Mouse (Mus musculus): ENCODE results near the gene Ift122.

Gene Ift122

DNA sequence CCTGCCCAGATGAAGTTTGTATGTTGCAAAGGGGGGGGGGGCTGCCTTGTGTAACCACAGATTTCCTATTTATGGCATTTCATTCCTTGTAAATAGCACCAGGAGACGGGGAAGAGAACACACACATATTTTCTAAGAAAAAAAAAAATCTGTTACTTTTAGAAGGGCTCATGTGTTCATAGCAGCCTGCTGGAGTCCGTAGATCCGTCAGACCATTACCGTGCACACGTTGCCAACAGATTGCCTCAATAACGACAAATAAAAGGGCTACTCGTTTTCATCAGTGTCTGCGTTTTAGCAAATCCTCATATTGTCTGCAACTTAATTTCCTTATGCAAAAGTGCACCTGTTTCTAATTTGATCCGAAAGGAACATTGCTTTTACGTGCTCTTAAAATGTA is 73.1 kb downstream of the Ift122 start:
- DNase-seq (ENCODE audit: low spot score) = no peak

DNA sequence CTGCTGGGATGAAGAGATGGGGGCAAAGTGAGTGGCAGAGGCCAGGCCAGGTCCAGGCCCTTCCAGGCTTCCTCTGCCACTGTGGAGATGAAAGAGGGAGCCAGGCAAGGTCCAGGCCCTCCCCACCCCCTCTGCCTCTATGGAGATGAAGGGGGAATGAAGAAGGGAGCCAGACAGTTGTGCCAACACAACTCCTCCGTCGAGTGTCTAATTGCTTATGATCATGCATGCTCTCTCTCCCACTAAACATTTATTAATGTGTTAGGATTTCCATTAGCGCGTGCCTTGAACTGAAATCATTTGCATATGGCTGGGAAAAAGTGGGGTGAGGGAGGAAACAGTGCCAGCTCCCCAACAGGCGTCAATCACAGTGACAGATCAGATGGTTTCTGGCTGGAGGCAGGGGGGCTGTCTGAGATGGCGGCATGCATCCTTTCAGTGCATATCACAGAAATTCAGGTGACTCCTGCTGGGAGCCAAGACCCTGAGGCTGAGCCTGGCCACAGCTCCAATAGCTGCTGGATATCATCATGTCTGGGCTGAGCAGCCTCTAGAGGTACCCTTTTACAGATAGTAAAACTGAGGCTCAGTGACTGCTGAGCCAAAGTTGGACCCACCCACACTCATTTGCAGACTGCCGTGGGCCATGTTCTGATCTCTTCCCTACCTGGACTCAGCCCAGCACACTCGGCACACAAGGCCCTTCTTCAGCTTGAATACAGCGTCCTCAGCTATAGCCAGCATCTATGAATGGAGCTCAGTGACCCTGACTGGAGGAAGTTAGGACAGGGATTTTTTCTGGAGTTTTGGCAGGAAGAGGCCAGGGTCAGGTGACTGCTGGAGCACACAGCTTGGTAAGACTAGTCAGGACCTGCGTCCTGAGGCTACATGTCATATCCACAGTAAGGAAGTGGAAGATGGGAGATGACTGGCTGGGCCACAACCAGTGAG is 74.3 kb downstream of the Ift122 start:
- DNase-seq (ENCODE audit: low spot score) = no peak

DNA sequence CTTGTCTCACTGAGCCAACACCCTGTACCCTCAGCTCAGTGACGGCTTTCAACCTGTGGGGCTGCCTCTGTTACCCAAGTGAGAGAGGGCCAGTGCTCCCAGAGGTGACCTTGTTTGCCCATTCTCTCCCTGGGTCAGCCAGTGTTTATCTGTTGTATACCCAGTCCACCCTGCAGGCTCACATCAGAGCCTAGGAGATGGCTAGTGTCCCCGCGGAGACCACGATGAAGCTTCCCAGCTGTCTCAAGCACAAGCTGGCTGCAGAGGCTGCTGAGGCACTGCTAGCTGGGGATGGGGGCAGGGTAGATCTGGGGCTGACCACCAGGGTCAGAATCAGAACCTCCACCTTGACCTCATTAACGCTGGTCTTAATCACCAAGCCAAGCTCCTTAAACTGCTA is 76.7 kb downstream of the Ift122 start:
- DNase-seq (ENCODE audit: low spot score) = no peak

DNA sequence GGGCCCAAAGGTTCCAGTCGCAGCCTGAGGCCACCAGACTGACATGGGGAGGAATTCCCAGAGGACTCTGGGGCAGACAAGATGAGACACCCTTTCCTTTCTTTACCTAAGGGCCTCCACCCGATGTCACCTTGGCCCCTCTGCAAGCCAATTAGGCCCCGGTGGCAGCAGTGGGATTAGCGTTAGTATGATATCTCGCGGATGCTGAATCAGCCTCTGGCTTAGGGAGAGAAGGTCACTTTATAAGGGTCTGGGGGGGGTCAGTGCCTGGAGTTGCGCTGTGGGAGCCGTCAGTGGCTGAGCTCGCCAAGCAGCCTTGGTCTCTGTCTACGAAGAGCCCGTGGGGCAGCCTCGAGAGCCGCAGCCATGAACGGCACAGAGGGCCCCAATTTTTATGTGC is 78.4 kb downstream of the Ift122 start, which contains the start of gene Rho:
TSS of gene Rho (plus strand) at position 110 of the 400 bp plus-strand sequence.
- no peak for DNase-seq (ENCODE audit: low spot score)

DNA sequence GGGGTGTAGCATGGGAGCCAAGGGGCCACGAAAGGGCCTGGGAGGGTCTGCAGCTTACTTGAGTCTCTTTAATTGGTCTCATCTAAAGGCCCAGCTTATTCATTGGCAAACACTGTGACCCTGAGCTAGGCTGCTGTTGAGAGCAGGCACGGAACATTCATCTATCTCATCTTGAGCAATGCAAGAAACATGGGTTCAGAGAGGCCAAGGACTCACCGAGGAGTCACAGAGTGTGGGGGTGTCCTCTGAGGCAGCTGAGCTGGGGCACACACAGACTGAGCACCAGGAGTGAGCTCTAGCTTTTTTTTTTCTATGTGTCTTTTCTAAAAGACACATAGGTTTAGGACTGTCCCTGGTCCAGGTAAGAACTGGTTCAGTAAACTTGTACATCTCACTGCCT is 79.1 kb downstream of the Ift122 start:
- no peak for DNase-seq (ENCODE audit: low spot score)

DNA sequence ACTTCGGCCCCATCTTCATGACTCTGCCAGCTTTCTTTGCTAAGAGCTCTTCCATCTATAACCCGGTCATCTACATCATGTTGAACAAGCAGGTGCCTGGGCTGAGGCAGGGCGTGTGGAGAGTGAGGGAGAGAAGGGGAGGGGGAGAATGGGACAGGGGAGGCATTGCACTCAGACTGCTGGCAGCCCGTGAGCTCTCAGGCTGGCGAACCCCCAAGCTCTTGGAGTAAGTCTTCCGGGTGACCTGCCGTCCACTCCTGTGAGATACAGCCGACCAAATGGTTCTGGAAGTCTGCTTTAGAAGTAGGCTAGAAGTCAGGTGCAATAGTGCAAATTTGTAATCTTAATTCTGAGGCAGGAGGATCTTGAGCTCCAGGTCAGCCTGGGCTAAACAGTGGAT is 82.3 kb downstream of the Ift122 start:
- DNase-seq (ENCODE audit: low spot score) = no peak

DNA sequence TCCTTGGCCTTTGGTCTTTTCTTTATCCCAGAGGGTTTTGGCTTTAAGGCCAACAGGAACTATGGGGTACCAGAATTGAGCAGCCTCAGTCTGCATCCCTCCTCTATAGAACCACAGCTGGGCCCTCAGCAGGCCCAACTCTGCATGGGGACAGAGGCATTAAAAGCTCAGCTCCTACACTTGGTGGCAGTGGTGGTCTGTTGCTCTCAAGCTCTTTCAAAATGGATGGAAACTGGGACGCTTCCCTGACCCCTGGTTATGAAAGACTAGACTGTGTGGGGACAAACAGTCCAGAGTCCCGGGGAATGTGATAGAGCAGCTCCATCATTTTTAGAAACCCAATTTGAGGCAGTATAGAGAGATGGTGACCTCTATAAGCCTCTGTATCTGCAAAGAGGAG is 84.7 kb downstream of the Ift122 start:
- no peak for DNase-seq (ENCODE audit: low spot score)

DNA sequence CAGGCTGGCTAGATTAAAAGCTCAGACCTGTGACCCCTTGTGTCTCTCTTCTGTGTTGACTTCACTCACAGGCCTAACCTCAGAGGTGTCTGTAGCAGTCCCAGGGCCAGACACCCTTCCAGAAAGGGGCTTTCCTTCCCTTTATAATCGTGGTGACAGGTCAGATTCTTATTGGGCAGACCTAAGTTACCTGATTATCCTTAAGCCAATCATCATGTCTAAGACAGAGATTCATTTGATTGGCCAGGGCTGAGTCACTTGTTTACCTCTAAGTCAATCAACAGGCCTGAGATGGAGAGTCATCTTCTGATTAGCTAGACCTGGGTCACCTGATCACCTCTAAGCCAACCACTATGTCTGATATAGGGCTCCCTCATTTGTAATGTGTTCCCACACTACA is 85.5 kb downstream of the Ift122 start:
- DNase-seq (ENCODE audit: low spot score) = no peak

DNA sequence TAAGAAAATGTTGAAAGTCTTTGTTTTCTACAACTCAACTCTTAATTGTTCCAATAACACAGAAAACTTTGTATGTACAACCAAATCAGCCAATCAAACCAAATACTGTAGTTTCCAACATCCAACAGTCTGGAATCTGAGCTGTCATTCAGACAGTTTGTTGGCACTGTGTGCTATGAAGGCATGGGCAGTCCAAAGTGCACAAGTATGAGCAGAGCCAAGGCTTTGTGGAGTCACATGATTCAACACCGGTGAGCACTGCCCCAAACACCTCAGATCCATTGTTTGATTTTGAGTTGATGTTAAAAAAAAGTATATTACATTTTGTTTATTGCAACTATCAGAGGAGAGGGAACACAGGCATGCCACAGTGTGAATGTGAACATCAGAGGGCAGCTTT is 87.3 kb downstream of the Ift122 start:
- no peak for DNase-seq (ENCODE audit: low spot score)

DNA sequence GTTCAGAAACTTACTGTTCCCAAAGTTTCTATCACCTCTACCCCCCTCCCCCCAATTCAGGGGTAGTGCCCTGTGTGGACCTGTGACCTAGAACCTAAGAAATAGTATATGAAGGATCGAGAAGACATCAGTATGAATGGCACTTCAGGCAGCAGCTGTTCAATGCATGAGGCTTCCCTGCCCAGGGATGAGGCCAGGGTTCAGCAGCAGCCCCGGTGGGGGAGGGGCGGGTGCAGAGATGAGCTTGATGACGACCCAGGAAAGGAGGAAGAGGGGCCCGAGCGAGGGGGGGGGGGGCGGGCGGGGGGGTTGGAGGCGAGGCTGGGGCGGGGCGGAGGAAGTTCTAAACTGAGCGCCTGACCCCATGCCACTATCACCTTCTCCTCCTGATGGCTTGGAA is 87.9 kb downstream of the Ift122 start:
- no peak for DNase-seq (ENCODE audit: low spot score)

DNA sequence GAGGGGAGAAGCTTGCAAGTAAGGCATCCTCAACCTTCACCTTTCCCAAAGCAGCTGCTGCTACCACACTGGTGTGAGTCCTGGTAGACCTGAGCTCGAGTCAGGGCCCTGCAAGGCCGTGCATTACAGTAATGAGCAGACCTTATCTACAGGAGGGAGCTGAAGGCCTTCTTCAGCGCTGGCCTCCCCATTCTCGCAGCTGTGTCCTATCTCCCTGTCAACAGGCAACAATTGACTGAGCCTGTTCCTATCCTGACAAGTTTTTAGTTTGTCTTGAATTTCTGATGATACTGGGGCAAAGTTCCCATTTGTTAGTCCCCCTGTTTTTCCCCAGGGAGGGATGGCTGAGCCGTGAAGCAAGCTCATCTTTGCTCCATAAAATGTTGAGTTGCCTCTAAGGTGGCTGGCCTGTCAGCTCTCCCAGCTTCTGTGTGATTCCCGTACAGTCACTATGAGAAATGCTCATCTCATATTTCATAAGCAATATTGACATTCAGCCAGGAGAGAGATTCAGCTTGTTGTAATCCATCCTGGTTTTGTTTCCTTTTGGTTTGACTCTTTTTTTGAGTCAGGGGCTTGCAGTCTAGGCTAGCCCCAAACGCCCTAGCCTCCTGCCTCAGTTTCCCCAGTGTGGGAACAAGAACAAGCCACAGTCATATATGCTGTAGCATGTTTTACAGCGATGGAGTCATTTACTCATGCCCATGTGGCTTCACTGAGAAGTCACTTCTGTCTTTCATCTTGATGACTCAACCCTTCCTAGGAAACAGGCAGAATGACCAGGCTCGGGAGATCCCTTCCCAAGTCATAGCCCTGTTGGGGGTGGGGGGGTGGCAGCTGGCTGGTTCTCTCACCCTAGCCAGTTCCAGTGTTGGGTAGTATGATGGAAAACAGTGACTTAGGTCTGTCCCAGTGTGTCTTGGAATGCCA is 90.5 kb downstream of the Ift122 start:
- no peak for DNase-seq (ENCODE audit: low spot score)

DNA sequence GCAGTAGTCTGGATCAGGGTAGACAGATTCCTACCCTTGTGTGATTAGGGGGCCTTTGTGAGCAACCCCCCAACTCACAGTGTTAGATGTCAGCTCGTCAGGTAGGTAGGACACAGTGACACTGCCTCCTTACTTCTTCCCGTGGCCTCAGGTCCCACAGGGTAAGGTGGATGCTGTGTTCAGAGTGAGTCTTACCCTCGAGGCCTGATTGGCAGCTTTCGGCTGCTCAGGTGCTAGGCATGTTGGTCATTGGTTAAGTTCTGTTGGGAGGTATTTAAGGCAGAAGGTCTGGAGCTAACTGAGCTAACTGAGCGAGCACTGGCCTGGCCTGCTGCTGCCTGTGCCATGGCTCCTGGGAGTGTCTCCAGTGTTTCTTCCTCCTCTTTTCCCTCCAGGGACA is 91.4 kb downstream of the Ift122 start, which contains the start of gene H1foo:
TSS of gene H1foo (plus strand) at position 301 of the 400 bp plus-strand sequence.
- no peak for DNase-seq (ENCODE audit: low spot score)

DNA sequence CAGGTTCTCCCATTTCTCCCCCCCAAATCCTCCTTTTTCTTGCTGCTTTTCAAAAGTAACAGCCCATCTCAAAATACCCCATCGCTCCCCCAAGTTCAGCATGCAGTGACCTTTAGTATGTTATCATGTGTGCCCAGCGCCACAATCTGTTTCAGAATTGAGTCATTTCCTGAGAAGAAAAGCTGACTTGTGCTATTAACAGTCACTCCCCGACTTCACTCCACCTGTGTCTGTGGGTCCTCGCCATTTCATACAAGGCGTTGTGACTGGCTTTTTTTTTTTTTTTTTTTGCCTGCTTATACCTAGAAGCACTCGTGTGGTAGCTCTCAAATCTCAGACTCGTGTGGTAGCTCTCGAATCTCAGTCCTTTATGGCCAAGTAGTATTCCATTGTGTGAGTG is 92.4 kb downstream of the Ift122 start:
- no peak for DNase-seq (ENCODE audit: low spot score)

DNA sequence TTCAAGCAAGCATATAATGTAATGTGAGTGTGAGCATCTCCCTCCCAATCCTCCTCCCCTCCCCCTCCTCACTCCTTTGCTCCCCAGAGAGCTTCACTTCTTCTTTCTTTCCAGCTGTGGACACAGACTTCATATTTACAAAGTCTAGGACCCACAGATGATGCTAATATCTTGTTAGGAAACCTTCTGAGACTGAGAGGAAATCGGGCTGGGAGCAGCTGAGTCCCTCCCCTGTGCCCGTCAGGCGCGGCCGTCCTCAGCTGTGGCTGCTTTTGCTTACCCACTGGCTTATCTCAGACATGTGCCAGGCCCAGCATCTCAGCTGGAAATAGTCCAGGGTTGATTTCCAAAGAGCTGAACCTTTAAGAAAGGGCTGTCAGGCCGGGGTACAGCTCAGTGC is 93.1 kb downstream of the Ift122 start:
- no peak for DNase-seq (ENCODE audit: low spot score)

DNA sequence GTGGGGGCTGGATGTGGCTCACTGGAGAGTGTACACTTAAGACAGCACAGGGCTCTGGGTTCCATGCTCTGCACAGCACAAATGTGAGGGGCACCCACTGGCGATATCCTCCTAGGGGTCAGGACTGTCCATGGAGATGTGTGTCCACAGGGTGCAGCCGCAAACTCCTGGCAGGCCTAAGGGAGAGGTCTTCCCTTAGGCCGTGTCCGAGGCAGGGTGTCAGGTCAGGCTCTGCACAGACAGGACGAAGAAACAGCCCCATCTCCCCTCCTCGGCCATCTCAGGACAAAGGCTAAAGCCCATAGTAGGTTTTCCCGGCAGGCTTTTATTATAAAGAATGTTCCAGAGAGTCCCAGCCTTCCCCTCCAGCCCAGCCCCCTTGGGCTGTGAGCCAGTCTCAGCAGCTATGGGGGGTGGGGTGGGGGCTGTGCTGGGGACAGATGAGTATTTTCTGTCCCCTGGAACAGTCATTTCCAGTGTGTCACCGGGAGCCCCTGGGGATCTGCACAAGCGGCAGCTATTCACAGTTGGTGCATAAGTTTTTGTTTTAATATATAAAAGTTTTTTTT is 101.3 kb downstream of the Ift122 start:
- no peak for DNase-seq (ENCODE audit: low spot score)

DNA sequence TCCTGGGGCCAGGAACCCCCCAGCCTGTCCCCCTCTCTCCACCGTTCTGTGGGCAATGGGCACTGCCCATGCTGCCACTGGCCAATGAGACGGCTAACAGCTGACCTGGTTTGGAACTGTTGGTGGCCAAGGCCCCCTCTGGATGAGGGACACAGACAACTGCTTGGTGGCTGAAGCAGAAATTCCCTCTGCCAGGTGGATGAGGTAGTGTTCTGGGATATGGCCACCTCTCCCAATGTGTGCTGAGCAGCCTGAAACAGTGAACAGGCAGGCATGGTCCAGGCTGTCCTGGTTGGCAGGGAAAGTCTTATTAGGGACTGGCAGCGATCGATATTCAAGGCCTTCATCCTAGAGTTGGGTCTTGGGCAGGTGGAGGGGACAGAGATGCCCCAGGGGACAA is 101.9 kb downstream of the Ift122 start:
- no peak for DNase-seq (ENCODE audit: low spot score)

DNA sequence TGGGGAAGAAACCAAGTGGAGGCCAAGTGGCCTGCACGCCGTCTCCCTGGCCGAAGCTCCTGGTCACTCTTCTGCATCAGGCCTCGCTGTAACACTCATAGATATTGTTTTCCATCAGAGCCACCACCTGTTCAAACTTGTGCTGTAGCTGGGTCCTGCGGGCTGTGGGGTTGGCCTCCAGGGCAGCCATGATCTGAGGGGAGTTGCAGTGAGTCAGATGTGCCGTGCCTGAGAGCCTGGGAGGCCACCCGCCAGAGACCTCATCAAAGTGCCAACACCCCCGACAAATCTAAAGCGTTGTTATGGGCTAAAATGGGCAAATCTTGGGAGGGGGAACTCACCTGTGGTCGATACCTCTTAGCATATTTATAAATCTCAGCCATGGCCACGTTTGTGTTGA is 102.4 kb downstream of the Ift122 start:
- no peak for DNase-seq (ENCODE audit: low spot score)

DNA sequence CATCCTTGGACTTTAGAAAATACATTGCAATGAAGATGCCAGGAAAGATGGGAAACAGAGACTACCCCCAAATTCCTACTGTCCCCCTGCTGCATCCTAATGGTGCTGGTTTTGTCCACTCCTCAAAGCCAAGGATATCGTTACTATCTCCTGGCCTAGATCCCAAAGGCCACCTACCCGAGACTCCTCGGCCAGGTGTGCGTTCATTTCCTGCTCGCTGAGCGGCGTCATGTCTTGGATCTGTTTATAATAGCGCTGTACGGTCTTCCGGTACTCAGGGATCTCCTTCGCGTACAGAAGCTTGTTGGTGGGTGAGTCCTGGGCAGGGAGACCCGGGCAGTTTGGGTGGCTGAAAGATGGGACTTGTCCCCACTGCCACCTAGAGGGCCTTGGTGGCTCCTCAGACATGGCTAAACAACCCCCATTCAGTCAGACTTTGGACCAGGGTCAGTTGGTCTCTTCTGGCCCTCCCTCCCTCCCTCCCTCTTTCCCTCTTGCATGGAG is 103.2 kb downstream of the Ift122 start:
- DNase-seq (ENCODE audit: low spot score) = no peak

DNA sequence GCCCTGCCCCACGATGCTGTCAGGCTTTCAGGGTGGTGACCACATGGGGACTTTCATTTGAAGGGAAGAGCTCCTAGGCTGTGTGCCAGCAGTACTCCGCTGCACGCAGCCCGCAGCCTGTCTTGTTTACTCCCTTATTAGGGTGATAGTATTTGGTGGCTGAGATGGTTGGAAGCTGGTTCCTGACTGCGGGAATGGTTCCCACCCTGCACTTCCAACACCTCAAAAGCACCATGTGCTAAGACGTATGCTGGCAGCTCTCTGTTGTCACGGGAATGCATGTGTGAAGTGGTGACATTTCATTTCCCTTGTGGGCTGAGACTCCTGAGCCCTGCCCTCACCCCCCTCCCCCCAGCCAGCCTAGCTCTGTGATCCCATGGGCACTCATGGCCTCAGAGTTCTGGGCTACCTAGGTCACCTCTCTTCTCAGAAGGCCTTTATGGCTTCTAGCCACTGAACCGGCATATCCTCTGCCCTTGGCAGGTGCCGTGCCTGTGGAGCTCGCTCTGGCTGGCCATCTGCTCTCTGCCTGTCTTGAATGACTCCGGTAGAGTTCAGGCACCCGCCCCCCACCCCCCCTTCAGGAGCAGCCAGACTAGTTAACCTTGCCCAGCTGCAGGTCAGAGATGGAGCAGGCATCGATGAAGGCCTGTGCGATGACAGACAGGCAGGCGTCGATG is 103.8 kb downstream of the Ift122 start:
- DNase-seq (ENCODE audit: low spot score) = no peak

DNA sequence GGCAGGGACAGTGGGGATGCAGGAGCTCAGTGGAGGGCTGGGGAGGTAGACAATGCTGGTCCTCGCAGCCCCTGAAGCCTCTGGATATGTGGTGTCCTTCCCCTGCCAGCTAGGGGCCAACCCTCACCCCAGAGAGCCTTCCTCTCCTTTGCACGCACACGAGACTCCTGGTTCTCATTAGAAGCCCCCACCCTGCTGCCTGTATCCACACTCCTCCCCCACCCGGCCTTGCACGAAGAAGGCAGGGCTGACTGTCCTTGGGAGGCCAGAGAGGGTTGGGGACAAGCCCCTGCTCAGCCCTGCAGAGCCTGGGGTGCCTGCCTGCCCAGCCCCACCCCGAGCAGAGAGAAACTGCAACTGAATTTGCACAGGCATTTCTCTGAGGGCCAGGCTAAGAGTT is 104.4 kb downstream of the Ift122 start:
- no peak for DNase-seq (ENCODE audit: low spot score)

DNA sequence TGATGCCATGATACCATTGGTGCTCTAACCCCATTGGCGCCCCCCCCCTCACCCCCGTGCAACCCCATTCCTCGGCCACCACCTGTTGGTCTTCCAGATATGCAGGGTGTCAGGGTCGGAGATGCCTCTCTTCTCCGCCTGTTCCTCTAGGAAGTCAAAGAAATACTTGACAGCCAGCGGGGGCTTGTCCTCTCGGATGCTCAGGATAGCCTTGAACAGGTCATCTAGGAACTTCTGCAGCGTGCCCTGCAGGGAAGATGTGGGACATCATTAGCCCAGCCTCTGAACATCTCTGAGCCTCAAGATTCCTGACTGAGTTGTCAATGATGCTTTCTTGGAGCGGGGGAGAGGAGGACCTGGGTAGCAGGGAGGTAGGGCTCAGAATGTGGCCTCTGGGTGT is 105.2 kb downstream of the Ift122 start:
- no peak for DNase-seq (ENCODE audit: low spot score)

All from c-Kit-positive CD71-positive TER-119-positive erythroid progenitor cells, embryonic 14.5 days (primary cell).